Mouse (Mus musculus) heart, embryonic 14.5 days (tissue): ENCODE measurements around the gene Pakap. TPM values are rescaled to one million over a fixed set of nuclear protein-coding genes. Genes with fewer than 3 reads are reported as not detected.

Source experiments
- ATAC-seq: fragments of 200-750 bp; cut with Nextera tagmentation; 2 replicates; pipeline ENCODE4 v1.8.0; 2017; ENCODE audit warnings: low read depth, moderate TSS enrichment; ENCODE audit not compliant: insufficient number of reproducible peaks, insufficient read depth, low FRiP score
- H3K27ac ChIP-seq, 2 experiments: fragments of 200-500 bp in 1 of 2; fragments of 300-500 bp in 1 of 2; sonication (generic) in 1 of 2; replicated peaks in 1 of 2; 2 replicates each; pipeline ENCODE4 v1.5.1; 2012 to 2014; ENCODE audit warnings: low read depth in 2 of 2, low read length in 2 of 2, control low read depth in 1 of 2, mild to moderate bottlenecking in 1 of 2, mixed read lengths in 1 of 2; ENCODE audit not compliant: control insufficient read depth in 1 of 2, insufficient read depth in 1 of 2
- H3K27me3 ChIP-seq: fragments of 300-500 bp; sonication (generic); 2 replicates; pipeline ENCODE4 v1.6.1; 2014; ENCODE audit warnings: mild to moderate bottlenecking, low read length, control low read depth; ENCODE audit not compliant: control insufficient read depth, insufficient read depth
- H3K36me3 ChIP-seq: fragments of 300-500 bp; sonication (generic); 2 replicates; pipeline ENCODE4 v1.6.1; 2014; ENCODE audit warnings: mild to moderate bottlenecking, control low read depth, low read length, mixed read lengths; ENCODE audit not compliant: control insufficient read depth, insufficient read depth
- H3K4me1 ChIP-seq, 2 experiments: fragments of 200-500 bp in 1 of 2; fragments of 300-500 bp in 1 of 2; sonication (generic) in 1 of 2; 2 replicates each; pipeline ENCODE4 v1.6.1; 2012 to 2014; ENCODE audit warnings: low read length in 2 of 2, control low read depth in 1 of 2, mixed read lengths in 1 of 2; ENCODE audit not compliant: control insufficient read depth in 2 of 2, insufficient read depth in 2 of 2
- H3K4me2 ChIP-seq: fragments of 300-500 bp; sonication (generic); 2 replicates; pipeline ENCODE4 v1.6.1; 2014; ENCODE audit warnings: mild to moderate bottlenecking, low read length
- H3K4me3 ChIP-seq, 2 experiments: fragments of 200-500 bp in 1 of 2; fragments of 300-500 bp in 1 of 2; sonication (generic) in 1 of 2; 2 replicates each; pipeline ENCODE4 v1.5.1; 2012 to 2014; ENCODE audit warnings: low read length in 2 of 2, mild to moderate bottlenecking in 2 of 2, control low read depth in 1 of 2, low read depth in 1 of 2, moderate library complexity in 1 of 2; ENCODE audit not compliant: control insufficient read depth in 1 of 2, insufficient read depth in 1 of 2
- H3K9ac ChIP-seq: fragments of 300-500 bp; sonication (generic); 2 replicates; pipeline ENCODE4 v1.6.1; 2014; ENCODE audit warnings: mild to moderate bottlenecking, low read length
- H3K9me3 ChIP-seq: fragments of 300-500 bp; sonication (generic); 2 replicates; pipeline ENCODE4 v1.6.1; 2016; ENCODE audit warnings: low read length, control low read depth; ENCODE audit not compliant: control insufficient read depth
- WGBS: fragments of 180-500 bp; shearing (Covaris S2); extraction: QIAGEN DNeasy Blood & Tissue Kit; methylation state at CpG from one replicate; pipeline ENCODE4 v1.1.7; 2014; 5-methylcytosine and 5-hydroxymethylcytosine counted together
- polyA plus RNA-seq: library from polyadenylated mRNA; unstranded; fragments of >200 nt; fragmentation: Nextera tagmentation; extraction: Ambion mirVana; gene quantifications from 2 replicates; pipeline ENCODE4 v1.2.1, GENCODE M21; 2014

Gene Pakap
- polyA plus RNA-seq, 1 experiment from 2014 or later = 59.6 TPM

DNA sequence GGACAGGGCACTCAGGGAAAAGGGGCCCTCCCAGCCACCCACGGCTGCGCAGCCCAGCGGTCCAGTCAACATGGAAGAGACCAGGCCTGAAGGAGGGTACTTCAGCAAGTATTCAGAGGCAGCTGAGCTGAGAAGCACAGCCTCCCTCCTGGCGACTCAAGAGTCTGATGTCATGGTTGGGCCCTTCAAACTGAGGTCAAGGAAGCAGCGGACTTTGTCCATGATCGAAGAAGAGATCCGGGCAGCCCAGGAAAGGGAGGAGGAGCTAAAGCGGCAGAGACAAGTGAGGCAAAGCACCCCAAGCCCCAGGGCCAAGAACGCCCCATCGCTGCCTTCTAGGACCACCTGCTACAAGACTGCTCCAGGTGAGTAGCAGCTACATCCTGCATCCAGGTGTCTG lies 288.7 kb downstream of the Pakap start:
- no peak for ATAC-seq
- Histone ChIP-seq H3K4me1 (peaks cover 3 to 16% of the 10 kb centered on the region in 2 experiments), H3K4me2 (no peak overlapping the region), H3K9ac (no peak overlapping the region), H3K36me3 (peaks cover 80% of the 10 kb centered on the region), H3K4me3 (no peak overlapping the region), H3K9me3 (no peaks in the 10 kb centered on the region), H3K27ac (no peak overlapping the region), H3K27me3 (no peaks in the 10 kb centered on the region)
- 90% methylated on average over 10 of the region's 10 CpGs for WGBS

DNA sequence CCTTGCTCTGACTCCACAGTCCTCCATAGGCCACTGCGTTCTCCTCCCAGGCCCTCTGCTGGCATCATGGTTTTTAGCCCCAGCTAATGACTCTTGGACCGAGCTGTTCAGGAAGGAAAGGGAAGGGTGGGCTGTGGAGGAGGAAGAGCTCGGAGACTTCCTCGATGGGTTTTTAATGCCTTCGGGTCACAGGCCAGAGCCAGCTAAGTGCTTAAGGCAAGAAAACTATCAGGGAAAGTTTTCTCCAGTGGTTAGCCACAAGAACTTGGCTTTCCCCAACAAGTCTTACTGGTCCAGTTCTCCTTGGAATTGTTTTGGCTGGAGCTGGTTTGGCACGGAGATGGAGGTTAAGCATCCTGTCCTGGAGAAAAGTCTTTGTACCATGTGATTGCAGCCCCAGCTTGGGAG lies 292.2 kb downstream of the Pakap start:
- ATAC-seq = no peak
- Histone ChIP-seq H3K4me3 (no peak overlapping the region), H3K4me2 (no peak overlapping the region), H3K27ac (no peak overlapping the region), H3K4me1 (peaks cover 3 to 15% of the 10 kb centered on the region in 2 experiments), H3K36me3 (peaks cover 62% of the 10 kb centered on the region), H3K9ac (no peak overlapping the region), H3K27me3 (no peaks in the 10 kb centered on the region), H3K9me3 (no peaks in the 10 kb centered on the region)
- WGBS = 77% methylated on average over 6 of the region's 6 CpGs

DNA sequence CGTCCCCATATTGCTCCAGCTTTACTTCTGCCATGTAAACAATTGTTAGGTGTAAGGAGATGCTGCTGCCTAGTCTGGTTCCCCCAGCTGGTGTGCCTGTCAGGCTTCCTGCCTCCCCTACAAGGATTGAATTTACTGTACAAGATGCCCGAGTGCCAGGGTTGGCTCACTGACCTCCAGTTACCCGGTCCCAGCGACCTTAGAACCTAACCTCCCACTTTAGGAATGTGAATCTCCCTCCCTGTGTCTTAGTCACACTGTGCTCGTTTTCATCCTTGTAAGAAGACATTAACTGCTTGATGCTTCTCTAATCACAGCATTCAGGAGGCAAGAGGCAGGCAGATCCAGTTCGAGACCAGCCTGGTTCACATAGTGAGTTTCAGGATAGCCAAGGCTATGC lies 293.2 kb downstream of the Pakap start:
- H3K36me3 ChIP-seq = peaks cover 57% of the 10 kb centered on the region
- no peak overlapping the region for H3K4me3 ChIP-seq
- H3K27ac ChIP-seq = no peak overlapping the region
- no peak overlapping the region for H3K9ac ChIP-seq
- H3K4me2 ChIP-seq = no peak overlapping the region
- no peak for ATAC-seq
- no peaks in the 10 kb centered on the region for H3K27me3 ChIP-seq
- 68% methylated on average over 6 of the region's 6 CpGs for WGBS
- no peaks in the 10 kb centered on the region for H3K9me3 ChIP-seq
- peaks cover 3 to 22% of the 10 kb centered on the region in 2 experiments for H3K4me1 ChIP-seq

DNA sequence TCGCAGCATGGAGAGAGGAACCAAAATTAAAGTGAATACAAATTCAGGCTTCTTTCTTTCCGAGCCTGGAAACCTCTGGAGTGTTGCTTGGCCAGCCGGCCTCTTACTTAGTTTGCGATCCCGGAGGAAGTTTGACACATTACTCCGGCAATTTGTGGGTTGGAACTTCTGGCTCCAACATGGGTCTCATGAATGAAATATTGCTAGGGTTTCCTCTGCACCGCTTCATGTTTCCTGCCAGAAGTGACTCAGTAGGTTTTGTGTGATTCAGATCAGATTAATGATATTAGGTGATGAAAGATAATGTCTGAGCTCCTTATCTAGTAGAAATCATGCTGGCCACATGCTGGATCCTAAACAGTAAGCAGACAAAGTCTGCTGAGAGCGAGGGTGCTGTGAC lies 293.9 kb downstream of the Pakap start:
- no peaks in the 10 kb centered on the region for H3K27me3 ChIP-seq
- H3K4me1 ChIP-seq = peaks cover 5 to 29% of the 10 kb centered on the region in 2 experiments
- no peaks in the 10 kb centered on the region for H3K9me3 ChIP-seq
- H3K9ac ChIP-seq = no peak overlapping the region
- 86% methylated on average over 8 of the region's 8 CpGs for WGBS
- ATAC-seq = no peak
- peaks cover 57% of the 10 kb centered on the region for H3K36me3 ChIP-seq
- H3K4me3 ChIP-seq = no peak overlapping the region
- no peak overlapping the region for H3K27ac ChIP-seq
- no peak overlapping the region for H3K4me2 ChIP-seq

DNA sequence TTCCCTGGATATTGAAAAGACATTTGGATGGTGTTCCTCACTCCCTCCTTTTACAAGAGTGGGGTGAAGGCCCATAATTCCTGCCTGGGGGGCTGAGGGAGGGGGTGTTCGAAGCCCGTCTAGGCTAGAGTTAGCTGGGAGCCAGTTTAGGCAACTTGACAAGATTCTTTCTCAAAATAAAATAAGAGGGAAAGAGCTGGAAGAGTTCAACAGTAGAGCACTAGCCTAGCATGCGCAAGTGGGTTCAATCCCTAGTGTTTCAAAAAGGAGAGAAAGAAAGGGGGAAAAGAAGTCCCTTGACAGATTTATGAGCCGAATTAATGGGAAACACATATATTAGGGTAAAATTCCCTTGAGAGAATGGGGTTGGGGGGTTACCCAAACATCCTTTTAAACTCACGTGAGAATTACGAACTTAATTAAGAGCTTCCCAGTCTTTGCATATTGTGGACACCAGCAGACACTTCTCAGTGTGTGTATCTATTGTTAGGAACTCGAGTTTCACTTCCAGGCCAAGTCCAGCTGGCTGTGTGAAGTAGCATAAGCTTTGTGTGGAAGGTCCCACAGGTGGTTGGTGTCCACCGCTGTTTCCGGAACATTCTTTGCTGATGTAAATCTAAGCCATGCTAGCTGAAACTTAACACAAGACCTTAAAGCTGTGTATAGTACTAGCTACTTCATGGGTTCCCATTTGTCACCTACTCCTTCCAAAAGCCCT lies 294.4 kb downstream of the Pakap start:
- ATAC-seq = no peak
- H3K36me3 ChIP-seq = peaks cover 52% of the 10 kb centered on the region
- WGBS = 83% methylated on average over 9 of the region's 9 CpGs
- H3K4me3 ChIP-seq = no peak overlapping the region
- no peaks in the 10 kb centered on the region for H3K27me3 ChIP-seq
- H3K4me2 ChIP-seq = no peak overlapping the region
- no peak overlapping the region for H3K27ac ChIP-seq
- H3K9ac ChIP-seq = no peak overlapping the region
- no peaks in the 10 kb centered on the region for H3K9me3 ChIP-seq
- peaks cover 9 to 29% of the 10 kb centered on the region in 2 experiments for H3K4me1 ChIP-seq

DNA sequence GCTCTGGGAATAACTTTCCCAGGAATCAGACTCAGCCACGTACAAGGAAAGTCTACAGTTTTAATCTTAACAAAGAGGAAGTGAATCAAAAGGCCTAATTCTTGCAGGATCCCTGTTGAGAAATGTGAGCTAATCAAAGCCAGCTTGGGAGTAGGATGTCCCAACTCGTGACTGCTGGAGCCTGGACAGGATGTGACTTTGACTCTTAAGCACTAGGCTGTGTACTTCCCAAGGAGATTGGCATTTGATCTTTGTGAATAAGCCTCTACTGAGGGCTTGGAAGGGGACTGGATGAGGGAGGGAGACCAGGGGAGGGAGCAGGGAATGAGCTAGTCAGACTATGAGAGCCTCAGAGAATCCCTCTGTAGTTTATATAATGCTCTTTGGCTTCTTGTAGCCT lies 298.1 kb downstream of the Pakap start:
- H3K27me3 ChIP-seq = no peaks in the 10 kb centered on the region
- H3K4me1 ChIP-seq = peaks cover 8 to 25% of the 10 kb centered on the region in 2 experiments
- H3K4me3 ChIP-seq = no peak overlapping the region
- H3K9me3 ChIP-seq = no peaks in the 10 kb centered on the region
- peak overlapping the region; percentile 35 to 59 for H3K27ac ChIP-seq
- 21% methylated on average over 2 of the region's 2 CpGs for WGBS
- H3K9ac ChIP-seq = no peak overlapping the region
- ATAC-seq = peak; percentile 43; the same call in 1 of the 2 replicates
- no peak overlapping the region for H3K4me2 ChIP-seq
- peaks cover 19% of the 10 kb centered on the region for H3K36me3 ChIP-seq

DNA sequence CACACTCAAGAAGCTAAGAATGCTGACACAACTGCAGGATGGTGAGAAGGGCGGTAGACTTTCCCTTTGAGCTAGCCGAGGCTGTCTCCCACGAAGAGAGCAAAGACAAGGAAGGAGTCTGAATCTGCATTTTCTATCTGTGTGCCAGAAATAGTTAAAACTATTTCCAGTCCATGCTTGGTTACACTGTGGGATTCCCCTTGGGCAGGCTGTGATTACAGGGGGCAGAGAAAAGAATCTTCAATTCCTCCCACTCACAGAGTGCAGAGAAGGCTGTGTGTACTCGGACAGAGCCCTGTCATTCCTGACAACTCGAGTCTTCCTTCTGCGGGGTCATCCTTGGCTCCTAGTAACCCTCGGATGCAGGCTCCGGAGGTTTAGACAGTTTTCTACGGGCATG lies 299.0 kb downstream of the Pakap start:
- H3K4me1 ChIP-seq = peaks cover 5 to 21% of the 10 kb centered on the region in 2 experiments
- no peak for ATAC-seq
- H3K4me3 ChIP-seq = no peak overlapping the region
- peaks cover 15% of the 10 kb centered on the region for H3K36me3 ChIP-seq
- H3K27me3 ChIP-seq = no peaks in the 10 kb centered on the region
- H3K9ac ChIP-seq = no peak overlapping the region; the same call in 1 of the 2 replicates
- WGBS = 57% methylated on average over 9 of the region's 9 CpGs
- no peaks in the 10 kb centered on the region for H3K9me3 ChIP-seq
- no peak overlapping the region for H3K4me2 ChIP-seq
- H3K27ac ChIP-seq = peak overlapping the region; percentile 12 to 59; a peak in 1 of 4 replicates

DNA sequence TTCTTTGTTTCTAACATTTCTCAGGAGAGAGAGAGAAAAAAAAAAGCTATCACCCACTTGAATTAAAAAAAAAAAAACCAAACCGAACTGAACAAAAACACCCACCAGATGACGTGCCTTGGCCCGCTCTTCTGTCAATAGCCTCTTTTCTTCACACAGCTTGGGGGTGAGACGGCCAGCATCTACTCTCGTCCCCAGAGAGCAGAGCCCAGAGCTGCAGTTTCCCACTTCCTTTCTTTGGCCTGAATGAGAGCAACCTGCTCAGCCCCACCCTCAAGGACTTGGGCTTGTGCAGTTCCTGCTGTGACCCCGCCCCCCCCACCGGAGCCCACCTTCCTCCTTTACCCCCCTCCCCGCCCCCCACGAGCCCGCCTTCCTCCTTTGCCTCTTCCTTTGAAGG lies 299.5 kb downstream of the Pakap start:
- H3K27me3 ChIP-seq = no peaks in the 10 kb centered on the region
- no peak overlapping the region for H3K4me2 ChIP-seq
- peaks cover 5 to 18% of the 10 kb centered on the region in 2 experiments for H3K4me1 ChIP-seq
- H3K27ac ChIP-seq = peak overlapping the region in 1 of 2 experiments; percentile 59; a peak in 1 of 4 replicates
- H3K4me3 ChIP-seq = no peak overlapping the region
- peaks cover 15% of the 10 kb centered on the region for H3K36me3 ChIP-seq
- H3K9ac ChIP-seq = no peak overlapping the region
- WGBS = 54% methylated on average over 10 of the region's 10 CpGs
- no peak for ATAC-seq
- H3K9me3 ChIP-seq = no peaks in the 10 kb centered on the region
